Mouse (Mus musculus): ENCODE results near the gene Csrnp1.

DNA sequence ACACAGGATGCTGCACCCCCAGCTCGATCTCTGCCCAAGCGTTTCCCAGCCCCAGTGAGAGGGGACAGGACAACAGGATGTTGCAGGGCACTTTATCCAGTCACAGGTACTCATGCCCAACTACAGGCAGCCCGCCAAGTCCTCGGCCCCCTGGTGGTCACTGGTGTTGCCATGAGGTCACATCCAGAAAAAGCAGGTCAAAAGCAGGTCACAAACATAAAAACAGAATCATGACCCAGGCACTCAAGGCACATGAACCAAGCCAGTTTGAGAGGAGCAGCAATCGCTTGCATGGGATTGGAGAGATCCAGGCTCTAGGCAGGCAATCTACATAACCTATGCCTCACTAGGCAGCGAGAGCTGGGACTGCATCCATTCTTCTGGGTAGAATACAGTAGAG, 14.2 kb downstream of the Csrnp1 start:
- TF ChIP-seq TAL1 (IDR thresholded peaks at IDR 0.05; ENCODE audit: low read length) (no peak), GATA1 (IDR thresholded peaks at IDR 0.05; ENCODE audit: low read length) (no peak)

Measured in erythroblast, embryonic 14.5 days (primary cell).